Mouse (Mus musculus) bone marrow, adult 2 months (tissue): ENCODE measurements around the gene Sbno2. TPM values are rescaled to one million over a fixed set of nuclear protein-coding genes. Genes with fewer than 3 reads are reported as not detected.

Experiments
- H3K27ac ChIP-seq: fragments of 200-500 bp; 2 replicates; pipeline ENCODE4 v1.5.1; 2012; ENCODE audit warnings: low read depth, mild to moderate bottlenecking, control low read depth, inconsistent platforms, low read length; ENCODE audit not compliant: control insufficient read depth, poor library complexity, insufficient read depth
- H3K4me1 ChIP-seq: fragments of 200-500 bp; 2 replicates; pipeline ENCODE4 v1.6.1; 2011; ENCODE audit warnings: low read length; ENCODE audit not compliant: control insufficient read depth, insufficient read depth
- H3K4me3 ChIP-seq: fragments of 200-500 bp; replicated peaks from 2 replicates; pipeline ENCODE3; 2011; ENCODE audit warnings: mild to moderate bottlenecking, low read depth, low read length, control low read depth; ENCODE audit not compliant: control insufficient read depth
- CTCF ChIP-seq: fragments of 200-500 bp; IDR thresholded peaks from 2 replicates; pipeline ENCODE4 v1.5.1; 2011; ENCODE audit warnings: low read length, control low read depth; ENCODE audit not compliant: control insufficient read depth, insufficient read depth
- POLR2A ChIP-seq: fragments of 200-500 bp; IDR thresholded peaks from 2 replicates; pipeline ENCODE4 v1.6.1; 2011; ENCODE audit warnings: low read depth, mild to moderate bottlenecking, control low read depth, low read length, borderline replicate concordance; ENCODE audit not compliant: control insufficient read depth
- WGBS: fragments of 180-500 bp; shearing (Covaris S2); methylation state at CpG from one replicate; pipeline ENCODE4 v1.1.7; 2018; 5-methylcytosine and 5-hydroxymethylcytosine counted together
- polyA plus RNA-seq: library from polyadenylated mRNA; stranded (reverse); fragments of >200 nt; gene quantifications from 2 replicates; pipeline ENCODE4 v1.2.4, GENCODE M21; 2011; ENCODE audit warnings: low replicate concordance; ENCODE audit not compliant: missing spikeins, insufficient read depth, insufficient read length

Sbno2 gene
- 37.6 and 83.8 TPM in 2 replicates for polyA plus RNA-seq

GRCm38 (mm10) chr10:80105460-80105859 lies at the start of gene Sbno2:
Sbno2 (minus strand) TSS chr10:80105571.
- peak within 1 kb of the TSS; percentile 27 for H3K27ac ChIP-seq
- 22% methylated on average over 5 of the region's 5 CpGs for WGBS
- TF ChIP-seq CTCF (no peak), POLR2A (no peak)
- peaks cover 6% of the 10 kb centered on the region for H3K4me1 ChIP-seq
- H3K4me3 ChIP-seq, result peak within 1 kb of the TSS; percentile 44

GRCm38 (mm10) chr10:80154384-80154783 lies 49.0 kb upstream of the Sbno2 start:
- no peak overlapping the region for H3K4me3 ChIP-seq
- no peak overlapping the region for H3K27ac ChIP-seq
- no peak for TF ChIP-seq POLR2A
- no peak for TF ChIP-seq CTCF
- WGBS, result 92% methylated on average over 7 of the region's 7 CpGs
- H3K4me1 ChIP-seq, result peaks cover 5% of the 10 kb centered on the region

GRCm38 (mm10) chr10:80153713-80154112 lies 48.3 kb upstream of the Sbno2 start:
- H3K4me1 ChIP-seq, result peaks cover 5% of the 10 kb centered on the region
- 96% methylated on average over 19 of the region's 19 CpGs for WGBS
- TF ChIP-seq POLR2A (no peak), CTCF (no peak)
- H3K27ac ChIP-seq, result no peak overlapping the region
- no peak overlapping the region for H3K4me3 ChIP-seq

GRCm38 (mm10) chr10:80152873-80153260 lies 47.5 kb upstream of the Sbno2 start:
- H3K4me3 ChIP-seq, result no peak overlapping the region
- H3K4me1 ChIP-seq, result peaks cover 3% of the 10 kb centered on the region
- peak overlapping the region; percentile 85 for H3K27ac ChIP-seq
- no peak for TF ChIP-seq POLR2A
- TF ChIP-seq CTCF, result no peak
- WGBS, result 66% methylated on average over 3 of the region's 3 CpGs

GRCm38 (mm10) chr10:80152071-80152872 lies 46.9 kb upstream of the Sbno2 start:
- TF ChIP-seq POLR2A (no peak), CTCF (no peak)
- 30% methylated on average over 15 of the region's 15 CpGs for WGBS
- peak overlapping the region; percentile 85 for H3K27ac ChIP-seq
- H3K4me1 ChIP-seq, result peaks cover 3% of the 10 kb centered on the region
- H3K4me3 ChIP-seq, result peak overlapping the region; percentile 69

- peaks cover 4% of the 10 kb centered on the region for H3K4me1 ChIP-seq
- 1% methylated on average over 26 of the region's 26 CpGs for WGBS
- H3K4me3 ChIP-seq, result peak overlapping the region; percentile 69
- TF ChIP-seq CTCF (no peak), POLR2A (peak; percentile 52; the same call in 1 of the 2 replicates)
- H3K27ac ChIP-seq, result peak overlapping the region; percentile 85
Observed at GRCm38 (mm10) chr10:80151211-80152034, 46.1 kb upstream of the Sbno2 start.

GRCm38 (mm10) chr10:80150226-80151210 lies 45.1 kb upstream of the Sbno2 start:
- H3K27ac ChIP-seq, result peak overlapping the region; percentile 94
- peak overlapping the region; percentile 95 for H3K4me3 ChIP-seq
- peaks cover 7% of the 10 kb centered on the region for H3K4me1 ChIP-seq
- under 1% methylated on average over 71 of the region's 71 CpGs for WGBS
- peak; percentile 47; the same call in 1 of the 2 replicates for TF ChIP-seq POLR2A
- no peak for TF ChIP-seq CTCF
